Mouse (Mus musculus): ENCODE results near the gene Zbtb48.

Zbtb48 gene

DNA sequence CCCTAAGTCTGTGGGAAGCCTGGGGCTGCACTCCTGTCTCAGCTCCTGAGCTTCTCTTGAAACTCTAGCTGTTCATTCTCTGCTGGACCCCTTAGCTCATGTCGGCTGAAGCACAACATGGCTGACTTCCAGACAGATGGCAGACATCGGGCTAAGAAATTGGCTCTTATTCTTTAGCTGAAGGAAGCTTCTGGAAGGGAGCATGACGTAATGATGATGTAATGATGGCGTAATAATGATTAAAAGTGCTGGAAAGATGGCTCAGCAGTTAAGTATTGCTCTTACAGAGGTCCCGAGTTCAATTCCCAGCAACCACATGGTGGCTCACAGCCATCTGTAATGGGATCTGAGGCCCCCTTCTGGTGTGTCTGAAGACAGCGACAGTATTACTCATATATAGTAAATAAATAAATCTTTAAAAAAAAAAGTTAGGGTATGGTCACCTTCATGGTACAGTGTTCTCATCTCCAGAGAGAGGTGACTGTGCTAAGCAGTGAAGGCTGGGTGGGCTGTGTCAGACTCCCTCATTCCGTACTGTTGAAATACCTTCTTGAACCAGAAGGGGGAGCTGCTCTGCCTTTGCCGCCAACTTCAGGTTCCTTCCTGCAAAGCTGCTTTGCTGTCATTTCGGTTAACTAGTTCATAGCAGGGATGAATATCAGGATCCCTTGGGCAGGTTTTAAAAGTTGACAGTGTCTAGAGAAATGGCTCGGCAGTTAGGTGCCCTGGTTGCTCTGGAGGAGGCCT, 55.1 kb downstream of the Zbtb48 start:
- DNase-seq (ENCODE audit: low spot score): peak; percentile 69
